Mouse (Mus musculus) CD4-positive naive resting alpha-beta T cell, adult 57 days (primary cell): ENCODE measurements around the gene Gm15130. TPM values are rescaled to one million over a fixed set of nuclear protein-coding genes. Genes with fewer than 3 reads are reported as not detected.

Experiments used
- total RNA-seq: library from RNA; stranded (reverse); gene quantifications from one replicate; pipeline ENCODE4 v1.2.4, GENCODE M21; 2023

The Gm15130 gene
- total RNA-seq = not detected

DNA sequence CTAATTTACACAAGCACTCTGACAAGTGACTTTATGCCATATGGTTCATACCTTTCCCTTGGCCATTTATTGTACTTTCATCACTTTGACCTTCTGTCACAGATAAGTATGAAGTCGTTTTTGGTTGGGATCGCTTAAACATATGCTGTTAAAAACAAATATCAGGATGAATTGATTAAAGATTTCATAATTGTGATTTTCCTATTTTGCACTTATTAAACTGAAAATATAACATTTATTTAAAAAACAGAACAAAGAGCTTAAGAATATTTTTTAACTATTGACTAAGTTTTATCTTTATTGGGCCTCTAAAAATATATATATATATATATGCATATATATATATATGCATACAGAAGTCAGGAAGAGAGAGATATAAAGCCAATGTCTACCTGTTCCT is at the start of gene Gm15130:
Gm15130 (minus strand) TSS at position 101 of the 400 bp plus-strand sequence.

DNA sequence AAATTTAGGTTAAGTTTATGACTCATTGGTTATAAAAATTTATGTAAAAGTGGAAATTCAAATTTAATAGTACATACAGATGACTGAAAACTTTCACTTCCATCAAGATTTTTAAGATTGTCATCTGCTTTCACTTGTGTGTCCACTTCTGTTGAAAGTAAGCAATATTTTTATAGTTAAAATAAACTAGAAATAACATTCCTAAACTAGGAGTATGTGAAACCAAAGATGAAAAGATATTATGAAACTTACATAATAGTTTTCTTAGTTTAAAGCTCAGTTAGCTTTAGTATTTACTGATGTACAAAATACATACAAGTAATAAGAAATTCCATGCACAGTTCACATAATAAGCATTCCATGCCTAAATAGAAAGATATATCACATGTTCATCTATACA is 46.9 kb downstream of the Gm15130 start, which contains the start of gene Gm13941:
Gm13941 (minus strand) TSS at position 101 of the 400 bp plus-strand sequence.

Other genes starting within 250 kb of the Gm15130 start
- gene Ano3, start 202.0 kb downstream of the Gm15130 start, total RNA-seq = not detected
- not detected for gene Gm13941, start 47.0 kb downstream of the Gm15130 start, total RNA-seq
- not detected for gene 4930430A15Rik, start 76.7 kb upstream of the Gm15130 start, total RNA-seq
- gene Olfr1275, start 82.3 kb upstream of the Gm15130 start, total RNA-seq = not detected
- not detected for gene Olfr1276, start 101.6 kb upstream of the Gm15130 start, total RNA-seq
- gene Olfr1277, start 121.2 kb upstream of the Gm15130 start, total RNA-seq = not detected
- gene Olfr1278, start 137.2 kb upstream of the Gm15130 start, total RNA-seq = not detected
- not detected for gene Olfr1279, start 147.7 kb upstream of the Gm15130 start, total RNA-seq
- not detected for gene Olfr1280, start 161.1 kb upstream of the Gm15130 start, total RNA-seq
- not detected for gene Olfr1281, start 173.6 kb upstream of the Gm15130 start, total RNA-seq
- gene Olfr1282, start 183.1 kb upstream of the Gm15130 start, total RNA-seq = not detected
- not detected for gene Olfr1283, start 213.9 kb upstream of the Gm15130 start, total RNA-seq
- not detected for gene Olfr1284, start 222.6 kb upstream of the Gm15130 start, total RNA-seq